37 mouse cellular contexts compared by ENCODE assay signal in genomic region chrX:8002001-8002400, GRCm38 (mm10). TPM values are rescaled to one million over a fixed set of nuclear protein-coding genes. Genes with fewer than 3 reads are reported as not detected.
DNase-seq lines count a peak whose midpoint lies in the region; TF ChIP-seq lines count a peak whose summit lies in the region.
"Had no signal": no experiment of that assay in that cellular context is flagged by ENCODE, and none has a peak within 500 bp of the region (broad histone marks: within the 10 kb centered on the region; RNA-seq: fewer than 3 reads in every experiment).

No protein-coding gene starts in this region.

- DNase-seq in heart, embryonic 10.5 days (ENCODE audit: low spot score) = no peak
- DNase-seq in heart, postnatal 4 days = no peak
- peak; percentile 64 for DNase-seq in liver, adult 2 months (ENCODE audit: extremely low read depth, low read depth, low spot score)
- DNase-seq in liver (no peak), ES-CJ7 (ENCODE audit: low read depth, low spot score) (peak; percentile 84), ZHBTc4 (ENCODE audit: low read depth, low spot score) (peak; percentile 82)
- DNase-seq in neural tube, embryonic 10.5 days (ENCODE audit: extremely low spot score, low spot score) = no peak
- DNase-seq in lung, adult 2 months = no peak
- DNase-seq: adrenal gland, postnatal 10 days; adrenal gland, postnatal 36 days; B cell, adult 2 months; cerebellum, adult 11 months; cerebellum, adult 2 months; cerebellum, adult 9-11 months; cerebellum, postnatal 25 days; gastrocnemius, postnatal 10 days; gastrocnemius, postnatal 36 days; heart, adult 2 months had no signal

- H3K79me2 ChIP-seq in liver, adult 2 months (ENCODE audit: control insufficient read depth, insufficient read depth, low read length) = no peaks in the 10 kb centered on the region

- TF ChIP-seq POLR2A in liver, adult 2 months (IDR thresholded peaks at IDR 0.05; ENCODE audit: extremely low read depth, insufficient read depth, low read length) = no peak
- TF ChIP-seq POLR2A in lung, adult 2 months (IDR thresholded peaks at IDR 0.05; ENCODE audit: borderline replicate concordance, extremely low read depth, low read depth, low read length) = no peak

- H3K9ac ChIP-seq in liver, adult 2 months (ENCODE audit: low read depth, low read length) = no peak overlapping the region
- H3K9ac ChIP-seq: forebrain, embryonic 13.5 days; hindbrain, embryonic 13.5 days had no signal

- H3K27ac ChIP-seq in heart, embryonic 10.5 days = 0 out of 2 replicates have a peak overlapping the region, but pooled peaks have one; percentile 36
- no peak overlapping the region for H3K27ac ChIP-seq in liver, adult 2 months (replicated peaks; ENCODE audit: insufficient read depth, low read depth, low read length)
- H3K27ac ChIP-seq: forebrain, embryonic 10.5 days; forebrain, embryonic 13.5 days; heart, adult 2 months; hindbrain, embryonic 10.5 days; hindbrain, embryonic 13.5 days; hindbrain, postnatal 0 days had no signal

- 41% methylated on average over 5 of the region's 5 CpGs for WGBS in heart, embryonic 10.5 days
- 51% methylated on average over 5 of the region's 5 CpGs for WGBS in liver, adult 2 months
- 45% methylated on average over 5 of the region's 5 CpGs for WGBS in lung, adult 2 months

- no peak overlapping the region for H3K4me3 ChIP-seq in heart, embryonic 10.5 days
- no peak overlapping the region for H3K4me3 ChIP-seq in liver, adult 2 months (ENCODE audit: insufficient read depth, low read depth, low read length)
- H3K4me3 ChIP-seq in lung, adult 2 months (replicated peaks; ENCODE audit: extremely low read depth, low read depth, low read length) = no peak overlapping the region
- H3K4me3 ChIP-seq: forebrain, embryonic 10.5 days; forebrain, embryonic 13.5 days; heart, adult 2 months; hindbrain, embryonic 10.5 days; hindbrain, embryonic 13.5 days had no signal

- no peaks in the 10 kb centered on the region for H3K27me3 ChIP-seq in heart, embryonic 10.5 days (ENCODE audit: insufficient read depth, poor library complexity, severe bottlenecking)
- no peaks in the 10 kb centered on the region for H3K27me3 ChIP-seq in liver, adult 2 months (ENCODE audit: control insufficient read depth, insufficient read depth, low read length)
- H3K27me3 ChIP-seq: CH12.LX; forebrain, embryonic 13.5 days; hindbrain, embryonic 13.5 days; Patski had no signal

- no peaks in the 10 kb centered on the region for H3K36me3 ChIP-seq in heart, embryonic 10.5 days
- H3K36me3 ChIP-seq in liver, adult 2 months (ENCODE audit: control insufficient read depth, insufficient read depth, low read length) = no peaks in the 10 kb centered on the region
- H3K36me3 ChIP-seq: forebrain, embryonic 10.5 days; G1E; hindbrain, embryonic 10.5 days; hindbrain, embryonic 13.5 days had no signal

- no peak for TF ChIP-seq CTCF in liver, adult 2 months (IDR thresholded peaks at IDR 0.05; ENCODE audit: low read depth, low read length)
- TF ChIP-seq CTCF in lung, adult 2 months (IDR thresholded peaks at IDR 0.05; ENCODE audit: insufficient read depth, low read length) = no peak

- no peaks in the 10 kb centered on the region for H3K9me3 ChIP-seq in heart, embryonic 10.5 days
- H3K9me3 ChIP-seq: forebrain, embryonic 10.5 days; forebrain, embryonic 13.5 days; G1E; hindbrain, embryonic 10.5 days; hindbrain, embryonic 13.5 days had no signal

- no peaks in the 10 kb centered on the region for H3K4me1 ChIP-seq in heart, embryonic 10.5 days
- no peaks in the 10 kb centered on the region for H3K4me1 ChIP-seq in liver, adult 2 months (ENCODE audit: control insufficient read depth, insufficient read depth, low read length)
- no peaks in the 10 kb centered on the region for H3K4me1 ChIP-seq in lung, adult 2 months (ENCODE audit: control insufficient read depth, insufficient read depth, low read length)
- H3K4me1 ChIP-seq: forebrain, embryonic 13.5 days; hindbrain, embryonic 10.5 days; hindbrain, embryonic 13.5 days had no signal

RNA-seq across cellular contexts. Expression of gene Glod5, which starts 16.3 kb away (rescaled TPM):
- polyA plus RNA-seq in heart, embryonic 10.5 days (2016; fragmentation: Nextera tagmentation; extraction: Ambion mirVana) = not detected in 2 replicates
- total RNA-seq in heart, postnatal 4 days (2021) = not detected
- not detected in 2 replicates for total RNA-seq in liver, adult 2 months (2014; rRNA removed)
- polyA plus RNA-seq in liver, adult 2 months (2012; rRNA removed) = not detected in 2 replicates
- 0.19 TPM in 1 of 2 replicates, not detected in the other for polyA plus RNA-seq in lung, adult 2 months (2012; rRNA removed)
- total RNA-seq: adrenal gland, adult 18-20 months; adrenal gland, postnatal 36 days; CH12.LX; common myeloid progenitor, adult 5-6 weeks; G1E; gastrocnemius, adult 18-20 months; gastrocnemius, postnatal 10 days; gastrocnemius, postnatal 36 days; granulocyte monocyte progenitor cell, adult 5-6 weeks; heart, adult 2 months; heart, postnatal 25 days; hindbrain, postnatal 0 days had no signal
- polyA plus RNA-seq: embryonic facial prominence, embryonic 11.5 days; embryonic facial prominence, embryonic 14.5 days; forebrain, embryonic 10.5 days; forebrain, embryonic 13.5 days; G1E; heart, adult 2 months; heart, embryonic 11.5 days; heart, embryonic 14.5 days; hindbrain, embryonic 10.5 days; inflammation-experienced regulatory T-cells, adult 6 months had no signal

RNA-seq across cellular contexts. Expression of gene Gata1, which starts 24.1 kb away (rescaled TPM):
- 18.0 and 20.2 TPM in 2 replicates for polyA plus RNA-seq in heart, embryonic 10.5 days (2016; fragmentation: Nextera tagmentation; extraction: Ambion mirVana)
- under 1 TPM in 1 of 2 experiments, not detected in 1; 0.14 TPM for total RNA-seq in heart, postnatal 4 days (2021)
- 0.09 TPM in 1 of 2 replicates, not detected in the other for total RNA-seq in liver, adult 2 months (2014; rRNA removed)
- 0.06 TPM in 1 of 2 replicates, not detected in the other for polyA plus RNA-seq in liver, adult 2 months (2012; rRNA removed)
- 0.76 and 1.8 TPM in 2 replicates for polyA plus RNA-seq in lung, adult 2 months (2012; rRNA removed)
- total RNA-seq: adrenal gland, adult 18-20 months; gastrocnemius, adult 18-20 months; gastrocnemius, postnatal 36 days; hindbrain, postnatal 0 days had no signal
- polyA plus RNA-seq: cerebellum, adult 2 months; forebrain, embryonic 16.5 days; hindbrain, postnatal 0 days; Patski had no signal

RNA-seq across cellular contexts. Expression of gene Hdac6, which starts 54.3 kb away (rescaled TPM):
- polyA plus RNA-seq in heart, embryonic 10.5 days (2016; fragmentation: Nextera tagmentation; extraction: Ambion mirVana) = 36.4 and 36.9 TPM in 2 replicates
- total RNA-seq in heart, postnatal 4 days (2021) = 10 to 100 TPM; 30.3 to 32.8 TPM
- 9.8 and 13.3 TPM in 2 replicates for total RNA-seq in liver, adult 2 months (2014; rRNA removed)
- 17.5 and 19.8 TPM in 2 replicates for polyA plus RNA-seq in liver, adult 2 months (2012; rRNA removed)
- polyA plus RNA-seq in lung, adult 2 months (2012; rRNA removed) = 16.0 and 22.8 TPM in 2 replicates

Comparison
In these comparisons a context has a peak if more than half of its experiments do, and no peak if none do; other contexts are left out.
1. DNase-seq: peak in liver, adult 2 months (single experiment), ES-CJ7 (single experiment) and ZHBTc4 (single experiment); none in heart, embryonic 10.5 days (single experiment), heart, postnatal 4 days (single experiment), liver (single experiment), neural tube, embryonic 10.5 days (single experiment) and lung, adult 2 months (single experiment).